Mouse (Mus musculus): ENCODE results near the gene Sema3g.

- no peak for TF ChIP-seq ETS1 (IDR thresholded peaks at IDR 0.05; ENCODE audit: low read depth, low read length)
- TF ChIP-seq CHD2 (IDR thresholded peaks at IDR 0.05; ENCODE audit: low read length) = no peak
These were observed 30.7 kb downstream of the Sema3g start for GRCm38 (mm10) chr14:31248396-31248795.
